Mouse (Mus musculus) forebrain, embryonic 10.5 days (tissue): ENCODE data around the gene Fcamr. TPM values are rescaled to one million over a fixed set of nuclear protein-coding genes. Genes with fewer than 3 reads are reported as not detected.

Experiments used
- DNase-seq: peaks from one replicate; pipeline ENCODE4 v3.0.0-alpha.2; 2017; ENCODE audit warnings: low spot score; ENCODE audit errors: extremely low spot score
- H3K27ac ChIP-seq: fragments of 300-500 bp; sonication (generic); 2 replicates; pipeline ENCODE4 v1.5.1; 2016; ENCODE audit warnings: mild to moderate bottlenecking
- H3K27me3 ChIP-seq: fragments of 300-500 bp; sonication (generic); 2 replicates; pipeline ENCODE4 v1.6.1; 2016; ENCODE audit warnings: mild to moderate bottlenecking; ENCODE audit not compliant: poor library complexity, severe bottlenecking
- H3K36me3 ChIP-seq: fragments of 300-500 bp; sonication (generic); replicated peaks from 2 replicates; pipeline ENCODE4 v1.6.1; 2016; ENCODE audit warnings: mild to moderate bottlenecking, moderate library complexity
- H3K4me1 ChIP-seq: fragments of 300-500 bp; sonication (generic); 2 replicates; pipeline ENCODE4 v1.6.1; 2016
- H3K4me3 ChIP-seq: fragments of 300-500 bp; sonication (generic); 2 replicates; pipeline ENCODE4 v1.5.1; 2016; ENCODE audit warnings: mild to moderate bottlenecking, moderate library complexity
- H3K9me3 ChIP-seq: fragments of 300-500 bp; sonication (generic); 2 replicates; pipeline ENCODE4 v1.6.1; 2016; ENCODE audit warnings: mild to moderate bottlenecking, moderate library complexity
- whole genome bisulfite sequencing: fragments of 180-500 bp; shearing (Covaris S2); methylation state at CpG from one replicate; pipeline ENCODE4 v1.1.7; 2016; 5-methylcytosine and 5-hydroxymethylcytosine counted together
- polyA plus RNA-seq: library from polyadenylated mRNA; unstranded; fragments of >200 nt; fragmentation: Nextera tagmentation; extraction: Ambion mirVana; gene quantifications from 2 replicates; pipeline ENCODE4 v1.2.1, GENCODE M21; 2016

Gene Fcamr
- polyA plus RNA-seq, 1 experiment from 2014 or later, result not detected

DNA sequence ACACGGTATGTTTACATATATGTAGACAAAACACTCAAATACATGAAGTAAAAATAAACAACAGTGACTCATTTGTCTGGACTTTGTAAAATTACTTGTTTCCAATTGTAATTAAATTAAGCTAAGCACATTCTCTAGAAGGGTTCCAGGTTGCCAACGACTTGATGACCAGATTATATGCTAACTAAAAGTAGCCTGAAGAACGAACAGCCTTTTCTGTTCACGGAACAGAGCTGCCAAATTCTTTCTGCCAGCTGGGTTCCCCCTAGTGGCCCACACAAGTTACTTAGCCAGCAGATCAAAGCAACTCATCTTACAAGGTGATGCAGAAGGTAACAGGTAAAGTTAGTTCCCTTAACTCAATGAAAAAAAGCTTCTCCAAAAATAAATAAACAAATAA, 16.6 kb upstream of the Fcamr start:
- Histone ChIP-seq H3K27me3 (no peaks in the 10 kb centered on the region), H3K4me1 (no peaks in the 10 kb centered on the region), H3K4me3 (no peak overlapping the region), H3K9me3 (no peaks in the 10 kb centered on the region), H3K27ac (no peak overlapping the region), H3K36me3 (no peaks in the 10 kb centered on the region)
- no peak for DNase-seq
- 37% methylated on average over 4 of the region's 4 CpGs for WGBS

DNA sequence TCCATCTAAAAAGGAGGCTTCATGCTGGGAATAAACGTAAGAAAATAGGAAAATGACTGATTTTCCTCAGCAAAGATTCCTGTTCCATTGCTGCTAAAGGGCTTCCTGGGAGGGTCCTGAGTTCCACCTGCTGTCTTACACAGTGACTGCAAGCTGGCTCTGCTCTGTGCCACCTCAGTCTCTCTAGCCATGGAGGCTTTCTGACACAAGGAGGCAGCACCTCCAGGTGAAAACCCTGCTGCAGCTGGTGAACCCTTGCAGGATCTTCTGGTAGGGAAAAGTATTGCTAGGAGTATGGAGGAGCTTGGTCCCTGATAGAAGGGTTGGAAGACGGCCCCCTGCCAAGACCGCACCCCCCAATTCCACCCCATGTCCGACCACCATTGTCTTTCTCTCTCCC, 13.7 kb upstream of the Fcamr start:
- Histone ChIP-seq H3K4me3 (no peak overlapping the region), H3K27ac (no peak overlapping the region), H3K27me3 (no peaks in the 10 kb centered on the region), H3K4me1 (peaks cover 11% of the 10 kb centered on the region), H3K9me3 (no peaks in the 10 kb centered on the region), H3K36me3 (no peaks in the 10 kb centered on the region)
- WGBS, result 37% methylated on average over 4 of the region's 4 CpGs
- no peak for DNase-seq

- H3K27me3 ChIP-seq, result no peaks in the 10 kb centered on the region
- WGBS, result 67% methylated on average over 3 of the region's 3 CpGs
- H3K9me3 ChIP-seq, result no peaks in the 10 kb centered on the region
- H3K27ac ChIP-seq, result no peak overlapping the region; the same call in 1 of the 2 replicates
- H3K4me3 ChIP-seq, result no peak overlapping the region
- no peak for DNase-seq
- H3K4me1 ChIP-seq, result peaks cover 11% of the 10 kb centered on the region
- no peaks in the 10 kb centered on the region for H3K36me3 ChIP-seq
Measured at GRCm38 (mm10) chr1:130789512-130790451, 10.9 kb upstream of the Fcamr start.

GRCm38 (mm10) chr1:130795331-130795730, 5.4 kb upstream of the Fcamr start:
- Histone ChIP-seq H3K4me3 (no peak overlapping the region), H3K9me3 (no peaks in the 10 kb centered on the region), H3K27me3 (no peaks in the 10 kb centered on the region), H3K36me3 (no peaks in the 10 kb centered on the region), H3K27ac (no peak overlapping the region), H3K4me1 (peaks cover under 1% of the 10 kb centered on the region; the same call in 1 of the 2 replicates)
- WGBS, result 73% methylated on average over 2 of the region's 2 CpGs
- DNase-seq, result no peak

- Histone ChIP-seq H3K27ac (no peak overlapping the region), H3K36me3 (no peaks in the 10 kb centered on the region), H3K4me1 (no peaks in the 10 kb centered on the region), H3K4me3 (no peak overlapping the region), H3K27me3 (no peaks in the 10 kb centered on the region), H3K9me3 (no peaks in the 10 kb centered on the region)
- WGBS, result 84% methylated on average over 8 of the region's 8 CpGs
- no peak for DNase-seq
Measured at GRCm38 (mm10) chr1:130796967-130797684, 3.6 kb upstream of the Fcamr start.

- H3K36me3 ChIP-seq, result no peaks in the 10 kb centered on the region
- H3K9me3 ChIP-seq, result no peaks in the 10 kb centered on the region
- peaks cover 4% of the 10 kb centered on the region; the same call in 1 of the 2 replicates for H3K4me1 ChIP-seq
- no peak overlapping the region for H3K27ac ChIP-seq
- WGBS, result 80% methylated on average over 6 of the region's 6 CpGs
- no peak overlapping the region for H3K4me3 ChIP-seq
- H3K27me3 ChIP-seq, result no peaks in the 10 kb centered on the region
- no peak for DNase-seq
Measured at GRCm38 (mm10) chr1:130798037-130798436, 2.7 kb upstream of the Fcamr start.

- H3K9me3 ChIP-seq, result no peaks in the 10 kb centered on the region
- DNase-seq, result peak; percentile 4
- WGBS, result 87% methylated on average over 3 of the region's 3 CpGs
- H3K27me3 ChIP-seq, result no peaks in the 10 kb centered on the region
- peaks cover 5% of the 10 kb centered on the region; the same call in 1 of the 2 replicates for H3K4me1 ChIP-seq
- H3K36me3 ChIP-seq, result no peaks in the 10 kb centered on the region
- H3K4me3 ChIP-seq, result no peak overlapping the region
- no peak overlapping the region for H3K27ac ChIP-seq
Measured at GRCm38 (mm10) chr1:130798551-130798950, 2.2 kb upstream of the Fcamr start.

DNA sequence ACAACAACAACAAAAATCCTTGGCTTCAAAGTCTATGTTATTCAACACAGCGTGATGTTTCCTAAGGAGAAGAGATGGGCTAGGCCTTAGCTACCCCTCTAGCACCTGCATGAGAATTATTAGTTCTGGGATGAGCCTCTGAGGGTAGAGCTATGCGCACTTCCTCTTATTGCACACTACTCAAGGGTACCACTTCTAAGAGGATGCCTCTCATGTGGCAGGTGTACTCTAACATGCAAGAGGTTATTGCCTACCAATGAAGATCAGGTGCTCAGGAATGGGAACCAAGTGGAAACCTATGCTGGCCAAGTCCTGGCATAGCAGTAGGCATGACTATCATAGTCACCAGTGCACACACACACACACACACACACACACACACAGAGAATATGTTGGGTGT, 1.3 kb upstream of the Fcamr start:
- WGBS, result 90% methylated on average over 2 of the region's 2 CpGs
- no peak for DNase-seq

GRCm38 (mm10) chr1:130801511-130801910, 809 bp downstream of the Fcamr start:
- Histone ChIP-seq H3K36me3 (no peaks in the 10 kb centered on the region), H3K4me1 (peaks cover 13% of the 10 kb centered on the region; the same call in 1 of the 2 replicates), H3K9me3 (no peaks in the 10 kb centered on the region), H3K27me3 (no peaks in the 10 kb centered on the region), H3K27ac (no peak overlapping the region), H3K4me3 (no peak overlapping the region)
- 80% methylated on average over 2 of the region's 2 CpGs for WGBS
- DNase-seq, result no peak

More for the DNA sequence above, 1.3 kb upstream of the Fcamr start:
- Histone ChIP-seq H3K4me1 (peaks cover 9% of the 10 kb centered on the region; the same call in 1 of the 2 replicates), H3K36me3 (no peaks in the 10 kb centered on the region), H3K27me3 (no peaks in the 10 kb centered on the region), H3K27ac (no peak overlapping the region), H3K4me3 (no peak overlapping the region), H3K9me3 (no peaks in the 10 kb centered on the region)

- H3K4me1 ChIP-seq, result peaks cover 13% of the 10 kb centered on the region; the same call in 1 of the 2 replicates
- no peaks in the 10 kb centered on the region for H3K27me3 ChIP-seq
- no peaks in the 10 kb centered on the region for H3K9me3 ChIP-seq
- 55% methylated on average over 6 of the region's 6 CpGs for WGBS
- DNase-seq, result no peak
- H3K27ac ChIP-seq, result no peak overlapping the region
- H3K4me3 ChIP-seq, result no peak overlapping the region
- no peaks in the 10 kb centered on the region for H3K36me3 ChIP-seq
Measured at GRCm38 (mm10) chr1:130802976-130803375, 2.3 kb downstream of the Fcamr start.

- no peaks in the 10 kb centered on the region for H3K36me3 ChIP-seq
- H3K27ac ChIP-seq, result no peak overlapping the region
- no peak for DNase-seq
- 78% methylated on average over 6 of the region's 6 CpGs for WGBS
- H3K27me3 ChIP-seq, result no peaks in the 10 kb centered on the region
- H3K4me1 ChIP-seq, result peaks cover 13% of the 10 kb centered on the region; the same call in 1 of the 2 replicates
- H3K9me3 ChIP-seq, result no peaks in the 10 kb centered on the region
- H3K4me3 ChIP-seq, result no peak overlapping the region
Measured at GRCm38 (mm10) chr1:130804279-130804678, 3.6 kb downstream of the Fcamr start.

DNA sequence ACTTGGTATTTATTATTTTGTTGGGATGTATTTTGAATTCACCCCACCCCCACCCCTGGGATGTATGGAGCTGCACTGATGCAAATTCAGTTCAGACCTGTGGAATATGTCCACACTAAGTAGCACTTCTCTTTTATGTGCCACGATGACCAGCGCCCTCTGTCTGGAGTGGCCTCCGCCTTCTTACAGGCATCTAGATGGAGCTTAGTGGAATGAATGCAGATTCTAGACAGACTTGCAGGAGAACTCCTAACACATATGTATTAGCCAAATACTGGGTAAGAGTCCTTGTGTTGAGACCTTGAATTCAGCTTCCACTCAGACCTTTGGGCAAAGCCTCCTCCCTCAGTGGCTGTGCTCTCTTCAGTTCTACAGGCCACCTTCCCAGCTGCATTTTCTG, 10.2 kb downstream of the Fcamr start:
- Histone ChIP-seq H3K9me3 (no peaks in the 10 kb centered on the region), H3K36me3 (no peaks in the 10 kb centered on the region), H3K27ac (no peak overlapping the region), H3K4me1 (peaks cover 4% of the 10 kb centered on the region; the same call in 1 of the 2 replicates), H3K4me3 (no peak overlapping the region), H3K27me3 (no peaks in the 10 kb centered on the region)
- 85% methylated on average over 3 of the region's 3 CpGs for WGBS
- DNase-seq, result no peak

DNA sequence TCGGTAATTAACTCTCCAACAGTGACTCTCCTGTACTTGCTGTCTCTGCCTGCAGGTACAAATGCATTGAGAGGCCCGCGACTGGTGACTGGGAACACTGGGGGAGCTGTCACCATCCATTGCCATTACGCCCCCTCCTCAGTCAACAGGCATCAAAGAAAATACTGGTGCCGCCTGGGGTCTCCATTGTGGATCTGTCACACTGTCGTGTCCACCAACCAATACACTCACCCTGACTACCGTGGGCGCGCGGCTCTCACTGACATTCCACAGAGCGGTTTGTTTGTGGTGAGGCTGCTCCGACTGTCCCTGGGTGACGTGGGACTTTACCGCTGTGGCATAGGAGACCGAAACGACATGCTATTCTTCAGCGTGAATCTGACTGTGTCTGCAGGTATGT, 10.6 kb downstream of the Fcamr start:
- H3K4me3 ChIP-seq, result no peak overlapping the region
- 79% methylated on average over 17 of the region's 17 CpGs for WGBS

More for the DNA sequence above, 10.6 kb downstream of the Fcamr start:
- Histone ChIP-seq H3K27ac (no peak overlapping the region), H3K4me1 (peaks cover 4% of the 10 kb centered on the region; the same call in 1 of the 2 replicates), H3K27me3 (no peaks in the 10 kb centered on the region), H3K36me3 (no peaks in the 10 kb centered on the region), H3K9me3 (no peaks in the 10 kb centered on the region)
- DNase-seq, result no peak
